Mouse (Mus musculus) forebrain, embryonic 13.5 days (tissue): ENCODE measurements at regions not wholly inside any gene's neighbourhood (a gene's known extent, or its start where the extent isn't known, plus 50 kb on each side); places are given as distances from the start of the nearest gene placed in this dataset.

ENCODE experiments used
- ATAC-seq: fragments of 200-750 bp; cut with Nextera tagmentation; 2 replicates; pipeline ENCODE4 v1.8.0; 2017
- H3K27ac ChIP-seq: fragments of 300-500 bp; sonication (generic); 2 replicates; pipeline ENCODE4 v1.5.1; 2015; ENCODE audit warnings: inconsistent platforms, mild to moderate bottlenecking, moderate library complexity
- H3K27me3 ChIP-seq: fragments of 300-500 bp; sonication (generic); 2 replicates; pipeline ENCODE4 v1.6.1; 2015; ENCODE audit warnings: mild to moderate bottlenecking, inconsistent platforms
- H3K36me3 ChIP-seq: fragments of 300-500 bp; sonication (generic); 2 replicates; pipeline ENCODE4 v1.6.1; 2015; ENCODE audit warnings: mild to moderate bottlenecking, inconsistent platforms; ENCODE audit not compliant: poor library complexity, severe bottlenecking
- H3K4me1 ChIP-seq: fragments of 300-500 bp; sonication (generic); 2 replicates; pipeline ENCODE4 v1.6.1; 2015; ENCODE audit warnings: inconsistent platforms
- H3K4me2 ChIP-seq: fragments of 300-500 bp; sonication (generic); 2 replicates; pipeline ENCODE4 v1.6.1; 2015; ENCODE audit warnings: inconsistent platforms, mild to moderate bottlenecking, moderate library complexity
- H3K4me3 ChIP-seq: fragments of 300-500 bp; sonication (generic); 2 replicates; pipeline ENCODE4 v1.5.1; 2015; ENCODE audit warnings: mild to moderate bottlenecking, inconsistent platforms
- H3K9ac ChIP-seq: fragments of 300-500 bp; sonication (generic); 2 replicates; pipeline ENCODE4 v1.6.1; 2015; ENCODE audit warnings: mild to moderate bottlenecking, inconsistent platforms
- H3K9me3 ChIP-seq: fragments of 300-500 bp; sonication (generic); replicated peaks from 2 replicates; pipeline ENCODE4 v1.6.1; 2016; ENCODE audit warnings: inconsistent platforms
- WGBS: fragments of 180-500 bp; shearing (Covaris S2); methylation state at CpG from one replicate; pipeline ENCODE4 v1.1.7; 2015; 5-methylcytosine and 5-hydroxymethylcytosine counted together

- Histone ChIP-seq H3K4me1 (peaks cover 8% of the 10 kb centered on the region), H3K27ac (no peak overlapping the region), H3K36me3 (no peaks in the 10 kb centered on the region), H3K4me2 (no peak overlapping the region), H3K4me3 (no peak overlapping the region), H3K9ac (no peak overlapping the region), H3K9me3 (no peaks in the 10 kb centered on the region), H3K27me3 (no peaks in the 10 kb centered on the region)
- no peak for ATAC-seq
- 80% methylated on average over 4 of the region's 4 CpGs for WGBS
Measured at GRCm38 (mm10) chr17:66262681-66263240, 139.4 kb downstream of the Ddx11 start.

DNA sequence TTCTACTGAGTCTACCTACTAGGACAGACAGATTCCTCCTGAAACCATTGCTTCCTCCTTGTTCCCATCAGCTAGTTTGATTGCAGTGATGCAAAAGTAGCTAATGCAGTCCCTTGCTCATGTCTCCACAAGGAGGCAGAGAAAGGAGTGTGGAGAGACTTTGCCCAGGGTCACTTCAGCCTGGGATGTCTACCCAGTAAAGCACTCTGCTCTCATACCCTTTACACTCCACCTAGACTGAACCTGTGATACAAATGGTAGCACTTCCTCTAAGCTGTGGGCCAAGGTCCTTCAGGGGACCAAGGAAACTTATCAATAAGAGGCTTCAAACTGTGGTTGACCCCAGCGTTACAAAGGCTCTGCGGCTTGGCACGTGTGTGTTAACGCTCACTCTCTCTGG is 140.1 kb downstream of the Ddx11 start:
- Histone ChIP-seq H3K4me3 (no peak overlapping the region), H3K9me3 (no peaks in the 10 kb centered on the region), H3K27me3 (no peaks in the 10 kb centered on the region), H3K4me2 (no peak overlapping the region), H3K27ac (no peak overlapping the region), H3K36me3 (no peaks in the 10 kb centered on the region), H3K4me1 (peaks cover 8% of the 10 kb centered on the region), H3K9ac (no peak overlapping the region)
- 87% methylated on average over 4 of the region's 4 CpGs for WGBS
- no peak for ATAC-seq

DNA sequence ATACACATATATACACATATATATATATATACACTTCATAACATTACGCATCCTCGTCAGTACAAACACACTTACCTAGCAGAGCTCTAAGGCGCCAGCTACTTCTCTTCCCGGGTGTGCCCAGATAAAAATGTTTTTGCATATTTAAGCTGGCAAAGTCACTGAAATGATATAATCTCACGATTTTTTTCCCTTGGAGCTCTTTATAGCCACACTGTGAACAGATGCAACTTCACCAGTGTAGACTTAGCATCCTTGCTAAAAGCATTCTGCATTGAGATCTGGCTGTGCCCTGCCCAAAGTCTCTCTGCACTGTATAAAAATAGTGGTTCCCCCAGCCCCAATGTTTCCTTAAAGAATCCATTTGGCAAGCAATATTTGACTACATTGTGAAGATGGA is 143.5 kb downstream of the Ddx11 start:
- 87% methylated on average over 5 of the region's 5 CpGs for WGBS

GRCm38 (mm10) chr17:66267831-66268230 is 144.5 kb downstream of the Ddx11 start:
- H3K36me3 ChIP-seq: no peaks in the 10 kb centered on the region
- peaks cover 8% of the 10 kb centered on the region for H3K4me1 ChIP-seq
- H3K27ac ChIP-seq: no peak overlapping the region
- no peak overlapping the region for H3K4me2 ChIP-seq
- ATAC-seq: no peak
- no peaks in the 10 kb centered on the region for H3K9me3 ChIP-seq
- 45% methylated on average over 6 of the region's 6 CpGs for WGBS
- no peaks in the 10 kb centered on the region for H3K27me3 ChIP-seq
- H3K4me3 ChIP-seq: no peak overlapping the region
- H3K9ac ChIP-seq: no peak overlapping the region

More for the DNA sequence above, 143.5 kb downstream of the Ddx11 start:
- Histone ChIP-seq H3K4me1 (peaks cover 8% of the 10 kb centered on the region), H3K27ac (no peak overlapping the region), H3K36me3 (no peaks in the 10 kb centered on the region), H3K9me3 (no peaks in the 10 kb centered on the region), H3K4me3 (no peak overlapping the region), H3K27me3 (no peaks in the 10 kb centered on the region), H3K9ac (no peak overlapping the region), H3K4me2 (no peak overlapping the region)
- no peak for ATAC-seq

DNA sequence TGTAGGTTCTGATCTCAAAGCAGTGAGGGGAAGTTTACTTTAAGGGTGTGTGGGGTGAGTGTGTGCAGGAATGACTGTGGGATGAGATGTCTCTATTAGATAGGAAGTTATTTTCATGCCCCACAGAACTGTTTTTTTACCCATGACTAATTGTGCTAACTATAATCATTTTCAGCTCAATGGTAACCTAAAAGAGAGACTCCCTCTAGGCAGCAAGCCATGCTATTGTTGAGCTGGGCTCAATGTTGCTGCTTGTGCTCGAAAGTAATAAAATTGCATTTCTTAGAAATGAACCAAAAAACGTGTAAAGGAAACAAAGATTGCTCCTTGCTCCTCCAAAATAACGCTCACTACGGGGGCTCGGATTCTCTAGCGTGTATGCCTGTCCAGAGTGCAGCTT is 146.2 kb downstream of the Ddx11 start:
- Histone ChIP-seq H3K4me2 (no peak overlapping the region), H3K9ac (no peak overlapping the region), H3K9me3 (no peaks in the 10 kb centered on the region), H3K4me3 (no peak overlapping the region), H3K4me1 (peaks cover 8% of the 10 kb centered on the region), H3K27ac (no peak overlapping the region), H3K36me3 (no peaks in the 10 kb centered on the region), H3K27me3 (no peaks in the 10 kb centered on the region)
- 78% methylated on average over 6 of the region's 6 CpGs for WGBS
- ATAC-seq: no peak

DNA sequence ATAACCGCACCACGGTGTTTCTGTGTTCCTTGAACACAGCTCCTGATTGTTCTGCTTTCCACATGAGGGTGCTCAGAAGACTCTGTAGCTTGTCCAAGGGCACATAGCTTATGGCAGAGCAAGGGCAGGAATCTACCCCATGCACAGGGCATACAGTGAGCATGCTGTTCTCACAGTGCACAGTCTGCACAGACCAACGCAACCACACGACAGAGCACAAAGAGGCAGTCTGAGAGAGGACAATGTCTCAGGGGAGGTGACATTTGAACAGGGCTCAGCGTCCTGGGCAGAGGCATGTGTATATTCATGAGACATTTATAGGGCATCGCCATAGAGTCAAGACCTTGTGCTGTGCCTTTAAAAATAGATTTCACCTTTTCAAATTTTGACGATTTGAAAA is 148.6 kb downstream of the Ddx11 start:
- WGBS: 80% methylated on average over 7 of the region's 7 CpGs
- Histone ChIP-seq H3K27ac (no peak overlapping the region), H3K27me3 (no peaks in the 10 kb centered on the region), H3K36me3 (no peaks in the 10 kb centered on the region), H3K9me3 (no peaks in the 10 kb centered on the region), H3K4me1 (peaks cover 13% of the 10 kb centered on the region), H3K9ac (no peak overlapping the region), H3K4me3 (no peak overlapping the region), H3K4me2 (no peak overlapping the region)
- ATAC-seq: no peak

DNA sequence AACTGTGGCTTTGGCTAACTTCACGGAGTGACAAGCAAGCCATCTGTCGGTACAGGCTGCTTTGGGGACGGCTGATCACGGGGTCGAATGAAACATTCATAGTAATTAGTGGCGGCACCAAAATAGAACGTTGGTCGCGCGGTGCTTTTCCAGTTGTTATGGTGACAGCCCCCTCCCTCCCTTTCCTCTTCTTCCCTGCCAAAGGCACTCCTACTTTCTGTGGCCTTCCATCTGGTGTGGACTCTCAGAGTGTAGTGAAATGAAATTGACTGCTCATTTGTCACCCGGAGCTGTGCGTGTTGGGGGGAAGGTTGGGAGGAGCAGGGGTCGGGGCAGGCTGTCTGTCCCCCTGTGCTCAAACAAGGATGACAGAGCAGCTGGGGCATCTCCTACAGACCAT is 153.5 kb downstream of the Ddx11 start:
- peak; percentile 97 for ATAC-seq
- Histone ChIP-seq H3K9ac (no peak overlapping the region), H3K27ac (peak overlapping the region; percentile 77), H3K36me3 (no peaks in the 10 kb centered on the region), H3K4me2 (peak overlapping the region; percentile 28), H3K4me3 (no peak overlapping the region), H3K9me3 (no peaks in the 10 kb centered on the region), H3K27me3 (no peaks in the 10 kb centered on the region), H3K4me1 (peaks cover 29% of the 10 kb centered on the region)
- WGBS: 22% methylated on average over 13 of the region's 13 CpGs

GRCm38 (mm10) chr17:66278037-66278436 is 154.7 kb downstream of the Ddx11 start:
- Histone ChIP-seq H3K4me3 (no peak overlapping the region), H3K4me2 (no peak overlapping the region), H3K27ac (peak overlapping the region; percentile 21; the same call in 1 of the 2 replicates), H3K9me3 (no peaks in the 10 kb centered on the region), H3K36me3 (no peaks in the 10 kb centered on the region), H3K9ac (no peak overlapping the region), H3K27me3 (no peaks in the 10 kb centered on the region), H3K4me1 (peaks cover 29% of the 10 kb centered on the region)
- no peak for ATAC-seq
- 63% methylated on average over 5 of the region's 5 CpGs for WGBS

DNA sequence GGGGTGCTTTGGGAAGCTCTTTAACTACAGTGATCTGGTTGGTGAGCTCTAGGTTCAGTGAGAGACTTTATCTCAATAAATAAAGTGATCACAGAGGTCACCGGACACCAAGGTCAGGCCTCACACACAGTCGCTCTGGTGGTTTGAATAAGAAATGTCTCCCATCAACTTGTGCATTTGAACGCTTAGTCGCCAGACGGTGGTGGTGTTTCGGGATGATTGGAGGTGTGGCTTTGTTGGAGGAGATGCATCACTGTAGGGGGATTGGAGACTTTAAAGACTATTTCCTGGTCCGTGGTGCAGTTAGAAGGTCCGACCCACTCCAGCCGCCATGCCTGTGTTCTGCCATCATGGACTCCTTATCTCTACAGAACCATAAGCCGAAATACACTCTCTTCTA is 162.0 kb downstream of the Ddx11 start:
- H3K9me3 ChIP-seq: no peaks in the 10 kb centered on the region
- H3K4me3 ChIP-seq: no peak overlapping the region
- H3K36me3 ChIP-seq: no peaks in the 10 kb centered on the region
- WGBS: 94% methylated on average over 10 of the region's 10 CpGs
- no peak overlapping the region for H3K27ac ChIP-seq
- H3K4me2 ChIP-seq: no peak overlapping the region
- H3K4me1 ChIP-seq: no peaks in the 10 kb centered on the region
- ATAC-seq: no peak
- no peak overlapping the region for H3K9ac ChIP-seq
- no peaks in the 10 kb centered on the region for H3K27me3 ChIP-seq
